Mouse (Mus musculus) hindbrain, embryonic 16.5 days (tissue): ENCODE results near the gene Rpl19. TPM values are rescaled to one million over a fixed set of nuclear protein-coding genes. Genes with fewer than 3 reads are reported as not detected.

Experiments used
- ATAC-seq: fragments of 200-750 bp; cut with Nextera tagmentation; 2 replicates; pipeline ENCODE4 v1.8.0; 2017; ENCODE audit warnings: moderate TSS enrichment, moderate library complexity
- H3K27ac ChIP-seq: fragments of 300-500 bp; sonication (generic); 2 replicates; pipeline ENCODE4 v1.5.1; 2014; ENCODE audit warnings: low read depth, mild to moderate bottlenecking, control low read depth, low read length, moderate library complexity
- H3K27me3 ChIP-seq: fragments of 300-500 bp; sonication (generic); replicated peaks from 2 replicates; pipeline ENCODE4 v1.6.1; 2014; ENCODE audit warnings: low read length; ENCODE audit not compliant: control insufficient read depth, insufficient read depth
- H3K36me3 ChIP-seq: fragments of 300-500 bp; sonication (generic); 2 replicates; pipeline ENCODE4 v1.6.1; 2014; ENCODE audit warnings: mild to moderate bottlenecking, low read length, moderate library complexity, mixed read lengths; ENCODE audit not compliant: control insufficient read depth, insufficient read depth
- H3K4me1 ChIP-seq: fragments of 300-500 bp; sonication (generic); 2 replicates; pipeline ENCODE4 v1.6.1; 2014; ENCODE audit warnings: low read depth, low read length; ENCODE audit not compliant: control insufficient read depth, insufficient read depth
- H3K4me2 ChIP-seq: fragments of 300-500 bp; sonication (generic); 2 replicates; pipeline ENCODE4 v1.6.1; 2014; ENCODE audit warnings: mild to moderate bottlenecking, low read length, control low read depth, moderate library complexity
- H3K4me3 ChIP-seq: fragments of 300-500 bp; sonication (generic); 2 replicates; pipeline ENCODE4 v1.5.1; 2014; ENCODE audit warnings: mild to moderate bottlenecking, low read length, control low read depth, moderate library complexity
- H3K9ac ChIP-seq: fragments of 300-500 bp; sonication (generic); 2 replicates; pipeline ENCODE4 v1.6.1; 2014; ENCODE audit warnings: low read depth, mild to moderate bottlenecking, control low read depth, low read length, moderate library complexity
- H3K9me3 ChIP-seq: fragments of 300-500 bp; sonication (generic); 2 replicates; pipeline ENCODE4 v1.6.1; 2014; ENCODE audit warnings: mild to moderate bottlenecking, low read length, moderate library complexity; ENCODE audit not compliant: control insufficient read depth
- WGBS: fragments of 180-500 bp; shearing (Covaris S2); extraction: QIAGEN DNeasy Blood & Tissue Kit; methylation state at CpG from one replicate; pipeline ENCODE4 v1.1.7; 2014; 5-methylcytosine and 5-hydroxymethylcytosine counted together
- polyA plus RNA-seq: library from polyadenylated mRNA; unstranded; fragments of >200 nt; fragmentation: Nextera tagmentation; extraction: Ambion mirVana; gene quantifications from 2 replicates; pipeline ENCODE4 v1.2.1, GENCODE M21; 2015

The Rpl19 gene
- polyA plus RNA-seq, 1 experiment from 2014 or later: 578 TPM

- no peaks in the 10 kb centered on the region for H3K27me3 ChIP-seq
- 30% methylated on average over 17 of the region's 17 CpGs for WGBS
Observed at GRCm38 (mm10) chr11:98003171-98003671, 23.3 kb upstream of the Rpl19 start.

DNA sequence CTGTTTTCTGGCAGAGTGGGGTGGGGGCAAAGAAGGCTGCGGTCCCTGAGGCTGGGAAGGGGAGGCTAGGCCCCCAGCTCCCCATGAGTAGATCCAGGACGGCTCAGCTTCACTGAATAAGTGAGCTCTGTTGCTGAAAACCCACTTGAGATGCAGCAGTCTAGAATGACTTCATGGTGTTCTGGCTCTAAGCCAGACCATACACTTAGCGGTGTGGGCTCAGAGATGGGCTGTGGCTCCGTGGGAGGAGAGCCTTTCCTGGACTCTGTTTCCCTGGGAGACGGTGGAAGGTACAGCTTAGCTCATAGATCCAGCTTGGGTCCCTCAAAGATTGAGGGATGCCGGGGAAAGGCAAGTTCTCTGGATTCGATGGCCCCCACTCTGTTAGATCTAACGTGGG, 22.3 kb upstream of the Rpl19 start:
- H3K4me1 ChIP-seq: peaks cover 3% of the 10 kb centered on the region
- H3K27me3 ChIP-seq: no peaks in the 10 kb centered on the region
- H3K4me3 ChIP-seq: no peak overlapping the region
- H3K9ac ChIP-seq: no peak overlapping the region
- WGBS: 69% methylated on average over 8 of the region's 8 CpGs
- no peak overlapping the region for H3K4me2 ChIP-seq
- H3K36me3 ChIP-seq: peaks cover 26% of the 10 kb centered on the region
- 0 out of 2 replicates have a peak overlapping the region, but pooled peaks have one; percentile 4 for H3K27ac ChIP-seq
- no peak for ATAC-seq
- H3K9me3 ChIP-seq: no peaks in the 10 kb centered on the region

More at GRCm38 (mm10) chr11:98003171-98003671, 23.3 kb upstream of the Rpl19 start:
- Histone ChIP-seq H3K4me1 (peaks cover 3% of the 10 kb centered on the region), H3K4me3 (no peak overlapping the region), H3K4me2 (no peak overlapping the region; the same call in 1 of the 2 replicates), H3K9ac (no peak overlapping the region), H3K9me3 (no peaks in the 10 kb centered on the region), H3K27ac (no peak overlapping the region; the same call in 1 of the 2 replicates), H3K36me3 (peaks cover 21% of the 10 kb centered on the region)
- ATAC-seq: peak; percentile 6; the same call in 1 of the 2 replicates

DNA sequence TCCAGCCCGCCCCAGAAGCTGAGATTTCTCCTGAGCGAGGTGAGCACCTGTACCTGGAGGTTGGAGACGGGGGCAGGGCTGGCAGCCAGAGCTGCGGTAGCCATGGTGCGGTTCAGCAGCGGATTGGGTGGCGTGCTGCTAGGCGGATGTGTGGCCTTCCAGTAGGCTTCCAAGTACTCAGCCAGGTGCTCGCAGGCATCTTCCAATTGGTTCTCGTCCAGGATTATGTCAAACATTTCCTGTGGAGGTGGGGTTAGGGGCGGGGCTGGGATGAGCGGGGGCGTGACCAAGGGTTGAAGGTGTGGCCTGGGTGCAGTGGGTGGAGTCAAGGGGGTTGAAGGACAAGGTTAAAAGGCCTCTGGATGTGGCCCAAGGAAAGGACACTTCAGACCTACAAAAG, 21.4 kb upstream of the Rpl19 start:
- no peaks in the 10 kb centered on the region for H3K9me3 ChIP-seq
- peaks cover 35% of the 10 kb centered on the region for H3K36me3 ChIP-seq
- H3K27ac ChIP-seq: no peak overlapping the region
- WGBS: 53% methylated on average over 13 of the region's 13 CpGs
- H3K9ac ChIP-seq: no peak overlapping the region
- H3K4me3 ChIP-seq: no peak overlapping the region
- peaks cover 3% of the 10 kb centered on the region for H3K4me1 ChIP-seq
- ATAC-seq: no peak
- no peak overlapping the region for H3K4me2 ChIP-seq
- no peaks in the 10 kb centered on the region for H3K27me3 ChIP-seq

- no peak overlapping the region for H3K9ac ChIP-seq
- H3K4me2 ChIP-seq: no peak overlapping the region
- no peak overlapping the region for H3K4me3 ChIP-seq
- no peak overlapping the region for H3K27ac ChIP-seq
- no peaks in the 10 kb centered on the region for H3K9me3 ChIP-seq
- H3K27me3 ChIP-seq: no peaks in the 10 kb centered on the region
- H3K4me1 ChIP-seq: peaks cover 3% of the 10 kb centered on the region
- H3K36me3 ChIP-seq: peaks cover 39% of the 10 kb centered on the region
- WGBS: 87% methylated on average over 10 of the region's 10 CpGs
- ATAC-seq: no peak
Observed at GRCm38 (mm10) chr11:98005686-98006085, 20.8 kb upstream of the Rpl19 start.

GRCm38 (mm10) chr11:98008087-98008486, 18.4 kb upstream of the Rpl19 start:
- Histone ChIP-seq H3K9me3 (no peaks in the 10 kb centered on the region), H3K4me3 (no peak overlapping the region), H3K9ac (no peak overlapping the region), H3K4me1 (no peaks in the 10 kb centered on the region; the same call in 1 of the 2 replicates), H3K27me3 (no peaks in the 10 kb centered on the region), H3K36me3 (peaks cover 46% of the 10 kb centered on the region), H3K4me2 (no peak overlapping the region), H3K27ac (no peak overlapping the region)
- WGBS: 80% methylated on average over 11 of the region's 11 CpGs
- ATAC-seq: no peak

DNA sequence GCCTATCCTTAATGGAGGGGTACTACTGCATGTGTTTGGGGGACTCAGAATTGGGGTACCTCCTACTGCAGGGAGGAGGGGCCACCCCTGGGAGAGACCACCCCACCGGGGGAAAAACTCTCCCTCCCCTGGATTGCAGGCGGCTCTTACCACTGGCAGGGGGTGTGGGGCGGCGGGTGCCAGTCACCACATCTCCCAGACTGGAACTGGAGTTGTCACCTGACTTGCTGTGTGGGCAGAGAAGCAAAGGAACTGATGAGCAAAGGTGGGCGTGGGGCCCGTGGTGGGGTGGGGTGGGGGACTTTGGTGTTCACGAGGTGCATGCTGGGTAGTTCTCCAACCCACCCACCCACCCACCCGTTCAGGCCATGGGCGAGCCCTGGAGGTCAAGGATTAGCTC, 14.8 kb upstream of the Rpl19 start:
- no peaks in the 10 kb centered on the region for H3K27me3 ChIP-seq
- no peaks in the 10 kb centered on the region for H3K4me1 ChIP-seq
- peaks cover 50% of the 10 kb centered on the region for H3K36me3 ChIP-seq
- H3K4me2 ChIP-seq: no peak overlapping the region
- ATAC-seq: no peak
- H3K9me3 ChIP-seq: no peaks in the 10 kb centered on the region
- no peak overlapping the region for H3K9ac ChIP-seq
- no peak overlapping the region for H3K4me3 ChIP-seq
- WGBS: 68% methylated on average over 9 of the region's 9 CpGs
- no peak overlapping the region for H3K27ac ChIP-seq

DNA sequence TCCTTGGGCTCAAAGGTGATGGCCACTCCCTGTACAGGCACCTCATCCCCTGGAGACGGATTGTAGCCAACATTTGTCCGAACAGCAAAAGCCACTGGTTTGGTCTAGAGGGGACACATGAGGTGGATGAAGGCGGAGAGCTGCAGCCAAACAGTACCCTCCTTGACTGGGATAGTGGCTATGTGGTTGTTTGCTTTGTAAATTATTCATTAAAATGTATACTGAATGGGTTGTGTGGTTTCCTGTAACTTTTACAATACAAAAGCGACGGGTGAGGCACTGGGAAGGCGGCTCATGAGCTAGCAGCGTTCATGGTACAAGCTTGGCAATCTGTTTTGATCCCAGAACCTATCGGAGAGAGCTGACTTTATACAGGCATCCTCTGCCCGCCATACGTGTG, 13.7 kb upstream of the Rpl19 start:
- Histone ChIP-seq H3K27ac (no peak overlapping the region), H3K4me2 (no peak overlapping the region), H3K4me3 (no peak overlapping the region), H3K9me3 (no peaks in the 10 kb centered on the region), H3K4me1 (no peaks in the 10 kb centered on the region), H3K27me3 (no peaks in the 10 kb centered on the region), H3K9ac (no peak overlapping the region), H3K36me3 (peaks cover 57% of the 10 kb centered on the region)
- ATAC-seq: no peak
- WGBS: 85% methylated on average over 10 of the region's 10 CpGs

GRCm38 (mm10) chr11:98016177-98016576, 10.3 kb upstream of the Rpl19 start:
- peaks cover 26% of the 10 kb centered on the region for H3K4me1 ChIP-seq
- no peak for ATAC-seq
- peaks cover 37% of the 10 kb centered on the region for H3K36me3 ChIP-seq
- no peaks in the 10 kb centered on the region for H3K27me3 ChIP-seq
- no peak overlapping the region for H3K27ac ChIP-seq
- no peak overlapping the region for H3K9ac ChIP-seq
- H3K4me3 ChIP-seq: no peak overlapping the region
- no peak overlapping the region for H3K4me2 ChIP-seq
- no peaks in the 10 kb centered on the region for H3K9me3 ChIP-seq
- whole genome bisulfite sequencing: 93% methylated on average over 5 of the region's 5 CpGs

DNA sequence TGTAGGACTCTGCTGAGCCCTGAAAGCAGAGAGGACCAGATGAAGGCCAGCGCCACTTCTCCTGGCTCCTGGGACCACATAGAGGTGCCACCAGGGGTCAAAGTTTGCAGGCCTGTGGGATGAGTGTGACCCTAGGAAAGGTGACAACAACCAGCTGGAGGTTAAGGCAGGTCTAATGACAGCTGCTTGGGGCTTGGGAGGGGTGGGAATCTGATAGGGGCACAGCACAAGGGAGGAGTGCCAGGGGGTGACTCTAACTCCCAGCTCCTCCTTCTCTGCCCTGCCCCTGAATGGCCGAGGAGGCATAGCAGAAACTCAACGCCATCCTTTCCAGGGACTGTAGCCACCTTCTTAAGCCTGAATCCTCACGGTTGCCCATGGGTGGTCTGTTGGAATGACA, 9.7 kb upstream of the Rpl19 start:
- 78% methylated on average over 4 of the region's 4 CpGs for WGBS
- Histone ChIP-seq H3K27ac (no peak overlapping the region), H3K4me1 (peaks cover 30% of the 10 kb centered on the region), H3K36me3 (peaks cover 35% of the 10 kb centered on the region), H3K4me2 (no peak overlapping the region), H3K9ac (no peak overlapping the region), H3K4me3 (no peak overlapping the region), H3K9me3 (no peaks in the 10 kb centered on the region), H3K27me3 (no peaks in the 10 kb centered on the region)
- ATAC-seq: no peak

- Histone ChIP-seq H3K27me3 (no peaks in the 10 kb centered on the region), H3K9me3 (no peaks in the 10 kb centered on the region), H3K4me1 (peaks cover 34% of the 10 kb centered on the region), H3K9ac (no peak overlapping the region), H3K4me2 (no peak overlapping the region), H3K36me3 (peaks cover 33% of the 10 kb centered on the region), H3K4me3 (no peak overlapping the region), H3K27ac (no peak overlapping the region)
- 68% methylated on average over 6 of the region's 6 CpGs for WGBS
- ATAC-seq: no peak
Observed at GRCm38 (mm10) chr11:98018222-98018621, 8.3 kb upstream of the Rpl19 start.
